Mouse (Mus musculus) heart, postnatal 0 days (tissue): ENCODE results near the gene Espn.

ENCODE experiments used
- CTCF ChIP-seq: IDR thresholded peaks from 2 replicates; pipeline ENCODE4 v1.5.1; 2016; ENCODE audit warnings: antibody characterized with exemption, control low read depth, low read depth
- EP300 ChIP-seq: IDR thresholded peaks from 2 replicates; pipeline ENCODE4 v1.6.1; 2016; ENCODE audit warnings: antibody characterized with exemption, low read depth

DNA sequence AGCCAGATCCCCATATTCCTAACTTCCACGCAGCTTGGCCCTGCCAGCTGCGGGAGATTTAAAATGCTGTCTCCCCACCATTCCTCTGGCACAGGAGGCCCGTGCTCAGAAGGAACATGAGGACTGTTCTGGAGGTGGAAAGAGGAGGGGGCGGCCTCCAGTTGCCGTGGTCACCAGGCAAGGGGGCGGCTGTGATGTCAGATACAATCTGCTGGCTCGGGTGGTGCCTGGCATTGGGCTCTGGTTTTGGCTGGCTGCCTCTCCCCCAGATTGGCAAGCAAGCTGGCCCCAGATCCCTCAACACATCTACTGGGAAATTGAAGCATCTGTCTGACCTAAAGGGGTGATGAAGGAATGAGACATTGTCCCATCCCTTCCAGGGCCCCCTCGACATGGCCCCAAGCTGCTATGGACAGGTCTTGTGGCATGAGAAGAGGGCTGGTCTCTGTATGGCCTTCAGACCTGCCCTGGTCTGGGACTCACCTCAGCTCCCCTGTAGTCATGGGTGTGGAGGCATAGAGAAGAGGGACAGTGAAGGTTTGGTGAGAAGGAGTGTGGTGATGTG lies 63.5 kb downstream of the Espn start:
- TF ChIP-seq CTCF: no peak
- TF ChIP-seq EP300: no peak
